Mouse (Mus musculus): ENCODE measurements around the gene Tom1. TPM values are rescaled to one million over a fixed set of nuclear protein-coding genes. Genes with fewer than 3 reads are reported as not detected.

Tom1 gene
- polyA plus RNA-seq, 2 experiments = 35.1 to 35.7 TPM

DNA sequence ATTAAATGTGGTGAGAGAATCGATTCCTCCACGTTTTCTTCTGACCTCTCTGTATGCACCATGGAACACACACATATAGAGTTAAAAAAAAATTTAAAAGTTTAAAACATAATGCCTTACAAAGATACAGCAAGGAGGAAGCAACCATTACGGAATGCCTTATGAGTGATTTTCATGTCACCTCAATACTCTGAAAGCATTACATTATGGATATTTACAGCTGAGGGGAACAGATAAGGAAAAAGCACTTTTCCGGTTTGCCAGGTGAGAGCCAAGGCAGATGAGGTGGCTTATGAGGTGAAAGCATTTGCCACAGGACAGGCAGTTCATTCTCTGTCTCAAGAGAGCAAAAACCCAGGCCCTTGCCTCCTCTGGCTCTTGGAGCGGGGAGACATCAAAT, 544 bp upstream of the Tom1 start:
- Histone ChIP-seq H3K27ac (replicated peaks; ENCODE audit: low read depth, low read length) (no peak overlapping the region; the same call in 1 of the 2 replicates), H3K9me3 (ENCODE audit: control insufficient read depth, low read length) (no peaks in the 10 kb centered on the region)

DNA sequence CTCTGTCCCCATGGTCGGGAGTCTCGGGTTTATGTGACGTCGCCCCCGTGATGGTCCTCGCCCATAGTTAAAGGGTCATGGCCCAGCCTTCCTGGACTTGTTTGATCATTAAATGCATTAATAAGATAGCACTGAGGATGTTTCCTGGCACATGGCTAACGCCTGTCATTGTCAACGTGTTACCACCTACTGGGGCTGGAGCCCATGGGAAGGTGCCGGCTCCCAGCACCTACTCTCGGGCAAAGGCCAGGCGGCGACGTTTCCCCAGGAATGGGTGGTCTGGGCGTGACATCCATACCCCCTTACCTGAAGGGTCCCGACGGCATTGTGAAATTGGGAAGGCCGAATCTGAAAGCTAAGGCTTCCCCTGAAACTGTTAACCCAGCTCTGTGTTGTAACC, 780 bp downstream of the Tom1 start:
- H3K4me1 ChIP-seq (ENCODE audit: control insufficient read depth, insufficient read depth, low read length) = no peaks in the 10 kb centered on the region
- no peak for ATAC-seq (ENCODE audit: low FRiP score, low read depth)
- no peaks in the 10 kb centered on the region for H3K27me3 ChIP-seq (ENCODE audit: control insufficient read depth, insufficient read depth, low read length)
- peak overlapping the region; percentile 66 for H3K9ac ChIP-seq (ENCODE audit: low read depth, low read length, severe bottlenecking)
- DNase-seq (ENCODE audit: low spot score) = no peak
- peak overlapping the region; percentile 80 for H3K27ac ChIP-seq (replicated peaks; ENCODE audit: low read depth, low read length)
- H3K4me3 ChIP-seq (replicated peaks; ENCODE audit: low read length) = peak overlapping the region; percentile 65
- WGBS = under 1% methylated on average over 17 of the region's 17 CpGs
- no peak for TF ChIP-seq POLR2A (IDR thresholded peaks at IDR 0.05; ENCODE audit: borderline replicate concordance, extremely low read depth, insufficient read depth, insufficient read length)
- no peaks in the 10 kb centered on the region for H3K9me3 ChIP-seq (ENCODE audit: control insufficient read depth, low read length)
- H3K36me3 ChIP-seq (ENCODE audit: control insufficient read depth, insufficient read depth, low read length) = peaks cover 21% of the 10 kb centered on the region
- H3K4me2 ChIP-seq (replicated peaks; ENCODE audit: low read depth, low read length, severe bottlenecking) = peak overlapping the region; percentile 89

More for the DNA sequence above, 544 bp upstream of the Tom1 start:
- ATAC-seq (ENCODE audit: low FRiP score, low read depth) = no peak
- Histone ChIP-seq H3K9ac (ENCODE audit: low read depth, low read length, severe bottlenecking) (no peak overlapping the region), H3K36me3 (ENCODE audit: control insufficient read depth, insufficient read depth, low read length) (peaks cover 33% of the 10 kb centered on the region), H3K4me3 (replicated peaks; ENCODE audit: low read length) (peak overlapping the region; percentile 65), H3K4me2 (replicated peaks; ENCODE audit: low read depth, low read length, severe bottlenecking) (peak overlapping the region; percentile 45), H3K4me1 (ENCODE audit: control insufficient read depth, insufficient read depth, low read length) (no peaks in the 10 kb centered on the region), H3K27me3 (ENCODE audit: control insufficient read depth, insufficient read depth, low read length) (no peaks in the 10 kb centered on the region)
- WGBS = 63% methylated on average over 5 of the region's 5 CpGs
- no peak for TF ChIP-seq POLR2A (IDR thresholded peaks at IDR 0.05; ENCODE audit: borderline replicate concordance, extremely low read depth, insufficient read depth, insufficient read length)
- no peak for DNase-seq (ENCODE audit: low spot score)

DNA sequence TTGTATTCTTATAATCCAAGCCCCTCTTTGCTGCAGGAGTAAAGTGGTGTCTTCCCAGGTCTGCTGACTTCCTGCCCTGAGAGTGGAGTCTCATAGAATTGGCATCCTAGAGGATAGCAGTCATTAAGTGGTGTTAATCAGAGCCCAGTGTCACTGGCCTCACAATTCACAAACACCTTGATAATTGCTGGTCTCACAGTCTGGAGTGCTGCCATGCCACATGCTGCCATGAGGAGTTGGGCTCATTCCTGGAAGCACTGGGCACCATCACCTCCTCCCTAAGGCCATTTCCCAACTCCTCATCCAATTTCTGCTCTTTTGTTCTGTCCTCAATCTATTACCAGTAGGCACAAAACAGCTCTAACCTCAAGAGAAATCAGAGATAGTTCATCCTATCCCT, 2.1 kb downstream of the Tom1 start:
- no peaks in the 10 kb centered on the region for H3K27me3 ChIP-seq (ENCODE audit: control insufficient read depth, insufficient read depth, low read length)
- no peaks in the 10 kb centered on the region for H3K9me3 ChIP-seq (ENCODE audit: control insufficient read depth, low read length)
- no peaks in the 10 kb centered on the region for H3K4me1 ChIP-seq (ENCODE audit: control insufficient read depth, insufficient read depth, low read length)
- TF ChIP-seq POLR2A (IDR thresholded peaks at IDR 0.05; ENCODE audit: borderline replicate concordance, extremely low read depth, insufficient read depth, insufficient read length) = no peak
- no peak overlapping the region for H3K4me2 ChIP-seq (replicated peaks; ENCODE audit: low read depth, low read length, severe bottlenecking)
- no peak overlapping the region for H3K9ac ChIP-seq (ENCODE audit: low read depth, low read length, severe bottlenecking)
- no peak for ATAC-seq (ENCODE audit: low FRiP score, low read depth)
- H3K36me3 ChIP-seq (ENCODE audit: control insufficient read depth, insufficient read depth, low read length) = peaks cover 9% of the 10 kb centered on the region
- H3K27ac ChIP-seq (replicated peaks; ENCODE audit: low read depth, low read length) = no peak overlapping the region
- H3K4me3 ChIP-seq (replicated peaks; ENCODE audit: low read length) = no peak overlapping the region
- DNase-seq (ENCODE audit: low spot score) = no peak

DNA sequence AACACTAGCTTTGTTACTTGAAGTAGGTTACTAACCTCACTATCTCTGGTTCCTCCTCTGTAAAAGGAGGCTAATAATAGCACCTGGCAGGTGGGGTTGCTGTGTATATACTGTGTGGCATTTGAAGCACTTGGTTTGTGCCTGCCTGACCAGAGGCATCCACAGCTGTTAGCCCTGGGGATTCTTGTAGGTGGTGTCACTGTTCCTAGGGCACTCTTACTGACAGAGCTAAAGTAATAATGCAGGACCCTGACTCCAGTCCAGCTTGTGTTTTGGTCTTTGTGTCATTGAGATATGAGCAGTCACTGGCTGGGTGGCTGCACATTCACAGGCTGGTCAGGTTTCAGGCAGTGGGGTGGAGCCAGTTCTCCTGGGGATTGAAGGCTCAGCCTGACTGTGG, 5.0 kb downstream of the Tom1 start:
- no peak overlapping the region for H3K4me2 ChIP-seq (replicated peaks; ENCODE audit: low read depth, low read length, severe bottlenecking)
- no peaks in the 10 kb centered on the region for H3K4me1 ChIP-seq (ENCODE audit: control insufficient read depth, insufficient read depth, low read length)
- ATAC-seq (ENCODE audit: low FRiP score, low read depth) (no peak), DNase-seq (ENCODE audit: low spot score) (no peak)
- H3K27ac ChIP-seq (replicated peaks; ENCODE audit: low read depth, low read length) = no peak overlapping the region
- H3K36me3 ChIP-seq (ENCODE audit: control insufficient read depth, insufficient read depth, low read length) = no peaks in the 10 kb centered on the region
- TF ChIP-seq POLR2A (IDR thresholded peaks at IDR 0.05; ENCODE audit: borderline replicate concordance, extremely low read depth, insufficient read depth, insufficient read length) = no peak
- H3K4me3 ChIP-seq (replicated peaks; ENCODE audit: low read length) = no peak overlapping the region
- no peaks in the 10 kb centered on the region for H3K27me3 ChIP-seq (ENCODE audit: control insufficient read depth, insufficient read depth, low read length)
- H3K9ac ChIP-seq (ENCODE audit: low read depth, low read length, severe bottlenecking) = no peak overlapping the region
- no peaks in the 10 kb centered on the region for H3K9me3 ChIP-seq (ENCODE audit: control insufficient read depth, low read length)

DNA sequence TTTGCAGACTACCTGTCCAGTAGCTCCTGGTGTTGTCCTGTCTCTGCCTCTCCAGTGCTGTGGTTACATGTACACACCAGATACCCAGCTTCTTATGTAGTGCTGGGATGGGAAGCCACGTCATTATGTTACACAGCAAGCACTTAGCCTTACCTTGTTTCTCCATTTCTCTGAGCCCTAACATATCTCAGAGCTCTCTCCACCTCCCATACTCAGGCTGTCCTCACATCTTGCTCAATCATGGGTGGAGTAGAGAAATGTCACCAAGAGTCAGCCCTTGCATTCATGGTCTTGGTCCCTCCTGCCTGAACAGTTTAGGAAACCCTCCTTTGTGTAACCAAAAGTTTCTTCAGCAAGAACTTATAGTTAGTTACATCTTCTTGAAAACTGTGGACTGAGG, 6.2 kb downstream of the Tom1 start:
- DNase-seq (ENCODE audit: low spot score) = no peak
- Histone ChIP-seq H3K27ac (replicated peaks; ENCODE audit: low read depth, low read length) (no peak overlapping the region), H3K9me3 (ENCODE audit: control insufficient read depth, low read length) (no peaks in the 10 kb centered on the region), H3K4me3 (replicated peaks; ENCODE audit: low read length) (no peak overlapping the region), H3K9ac (ENCODE audit: low read depth, low read length, severe bottlenecking) (no peak overlapping the region), H3K27me3 (ENCODE audit: control insufficient read depth, insufficient read depth, low read length) (no peaks in the 10 kb centered on the region), H3K36me3 (ENCODE audit: control insufficient read depth, insufficient read depth, low read length) (no peaks in the 10 kb centered on the region), H3K4me1 (ENCODE audit: control insufficient read depth, insufficient read depth, low read length) (no peaks in the 10 kb centered on the region), H3K4me2 (replicated peaks; ENCODE audit: low read depth, low read length, severe bottlenecking) (no peak overlapping the region)
- TF ChIP-seq POLR2A (IDR thresholded peaks at IDR 0.05; ENCODE audit: borderline replicate concordance, extremely low read depth, insufficient read depth, insufficient read length) = no peak
- WGBS = 80% methylated on average over 1 of the region's 1 CpGs
- ATAC-seq (ENCODE audit: low FRiP score, low read depth) = no peak

DNA sequence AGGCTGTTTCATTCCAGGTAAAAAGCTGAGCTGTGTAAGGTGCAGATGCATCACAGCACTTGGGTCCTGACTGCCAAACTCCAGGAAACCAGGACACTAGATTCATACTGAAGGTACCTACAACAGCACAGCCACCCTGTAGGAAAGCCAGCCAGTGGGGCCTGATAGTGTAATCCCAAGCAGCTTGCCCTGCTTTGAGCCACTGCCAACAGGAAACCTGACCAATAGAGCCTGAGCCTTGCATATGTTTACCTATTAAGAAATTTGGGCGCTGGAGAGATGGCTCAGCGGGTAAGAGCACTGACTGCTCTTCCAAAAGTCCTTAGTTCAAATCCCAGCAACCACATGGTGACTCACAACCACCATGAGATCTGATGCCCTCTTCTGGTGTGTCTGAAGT, 8.7 kb downstream of the Tom1 start:
- 82% methylated on average over 2 of the region's 2 CpGs for WGBS
- ATAC-seq (ENCODE audit: low FRiP score, low read depth) (no peak), DNase-seq (ENCODE audit: low spot score) (no peak)
- no peak overlapping the region for H3K27ac ChIP-seq (replicated peaks; ENCODE audit: low read depth, low read length)
- no peak for TF ChIP-seq POLR2A (IDR thresholded peaks at IDR 0.05; ENCODE audit: borderline replicate concordance, extremely low read depth, insufficient read depth, insufficient read length)
- no peak overlapping the region for H3K4me3 ChIP-seq (replicated peaks; ENCODE audit: low read length)
- H3K9ac ChIP-seq (ENCODE audit: low read depth, low read length, severe bottlenecking) = no peak overlapping the region
- H3K4me2 ChIP-seq (replicated peaks; ENCODE audit: low read depth, low read length, severe bottlenecking) = no peak overlapping the region
- H3K27me3 ChIP-seq (ENCODE audit: control insufficient read depth, insufficient read depth, low read length) = no peaks in the 10 kb centered on the region
- H3K9me3 ChIP-seq (ENCODE audit: control insufficient read depth, low read length) = no peaks in the 10 kb centered on the region
- H3K36me3 ChIP-seq (ENCODE audit: control insufficient read depth, insufficient read depth, low read length) = no peaks in the 10 kb centered on the region
- H3K4me1 ChIP-seq (ENCODE audit: control insufficient read depth, insufficient read depth, low read length) = no peaks in the 10 kb centered on the region
